Mouse (Mus musculus): ENCODE results near the gene Galnt6.

The Galnt6 gene

GRCm38 (mm10) chr15:100660805-100661204 lies 68.4 kb downstream of the Galnt6 start:
- DNase-seq (ENCODE audit: low spot score in 2 of 2) = no peak

- peak; percentile 22 to 37 for DNase-seq (ENCODE audit: low spot score in 2 of 2)
Observed at GRCm38 (mm10) chr15:100660306-100660705, 68.9 kb downstream of the Galnt6 start.

GRCm38 (mm10) chr15:100655201-100655600 lies 74.0 kb downstream of the Galnt6 start:
- no peak for DNase-seq (ENCODE audit: low spot score in 2 of 2)

GRCm38 (mm10) chr15:100654271-100654670 lies 74.9 kb downstream of the Galnt6 start:
- DNase-seq (ENCODE audit: low spot score in 2 of 2) = no peak

- no peak for DNase-seq (ENCODE audit: low spot score in 2 of 2)
Observed at GRCm38 (mm10) chr15:100651610-100652009, 77.6 kb downstream of the Galnt6 start.

GRCm38 (mm10) chr15:100650111-100650510 lies 79.1 kb downstream of the Galnt6 start:
- no peak for DNase-seq (ENCODE audit: low spot score in 2 of 2)

GRCm38 (mm10) chr15:100646161-100646560 lies 83.0 kb downstream of the Galnt6 start:
- no peak for DNase-seq (ENCODE audit: low spot score in 2 of 2)

- no peak for DNase-seq (ENCODE audit: low spot score in 2 of 2)
Observed at GRCm38 (mm10) chr15:100642451-100642850, 86.7 kb downstream of the Galnt6 start.

Measured in frontal cortex, postnatal 10 days (tissue).